Mouse (Mus musculus) neural tube, embryonic 12.5 days (tissue): Measurements from ENCODE around the gene Arid5b. TPM values are rescaled to one million over a fixed set of nuclear protein-coding genes. Genes with fewer than 3 reads are reported as not detected.

Experiments used
- ATAC-seq: fragments of 200-750 bp; cut with Nextera tagmentation; 2 replicates; pipeline ENCODE4 v1.8.0; 2017; ENCODE audit warnings: low read depth, mild to moderate bottlenecking, moderate TSS enrichment, moderate library complexity; ENCODE audit not compliant: low FRiP score
- H3K27ac ChIP-seq: fragments of 300-500 bp; sonication (generic); 2 replicates; pipeline ENCODE4 v1.5.1; 2016
- H3K27me3 ChIP-seq: fragments of 300-500 bp; sonication (generic); replicated peaks from 2 replicates; pipeline ENCODE4 v1.6.1; 2016; ENCODE audit warnings: mild to moderate bottlenecking
- H3K36me3 ChIP-seq: fragments of 300-500 bp; sonication (generic); 2 replicates; pipeline ENCODE4 v1.6.1; 2016; ENCODE audit warnings: mild to moderate bottlenecking
- H3K4me1 ChIP-seq: fragments of 300-500 bp; sonication (generic); 2 replicates; pipeline ENCODE4 v1.6.1; 2016
- H3K4me2 ChIP-seq: fragments of 300-500 bp; sonication (generic); replicated peaks from 2 replicates; pipeline ENCODE4 v1.6.1; 2016; ENCODE audit warnings: mild to moderate bottlenecking
- H3K4me3 ChIP-seq: fragments of 300-500 bp; sonication (generic); 2 replicates; pipeline ENCODE4 v1.5.1; 2016
- H3K9ac ChIP-seq: fragments of 300-500 bp; sonication (generic); 2 replicates; pipeline ENCODE4 v1.6.1; 2016; ENCODE audit warnings: mild to moderate bottlenecking
- H3K9me3 ChIP-seq: fragments of 300-500 bp; sonication (generic); 2 replicates; pipeline ENCODE4 v1.6.1; 2016; ENCODE audit warnings: mild to moderate bottlenecking
- WGBS: fragments of 180-500 bp; shearing (Covaris S2); methylation state at CpG from one replicate; pipeline ENCODE4 v1.1.7; 2016; 5-methylcytosine and 5-hydroxymethylcytosine counted together
- polyA plus RNA-seq: library from polyadenylated mRNA; unstranded; fragments of >200 nt; fragmentation: Nextera tagmentation; extraction: Ambion mirVana; gene quantifications from 2 replicates; pipeline ENCODE4 v1.2.1, GENCODE M21; 2016

Gene Arid5b
- polyA plus RNA-seq, 1 experiment from 2014 or later: 18.3 TPM

GRCm38 (mm10) chr10:68203322-68203721 lies 75.2 kb downstream of the Arid5b start:
- Histone ChIP-seq H3K4me3 (no peak overlapping the region), H3K27ac (no peak overlapping the region), H3K9ac (no peak overlapping the region), H3K9me3 (no peaks in the 10 kb centered on the region), H3K36me3 (peaks cover 4% of the 10 kb centered on the region; the same call in 1 of the 2 replicates), H3K4me1 (peaks cover 8% of the 10 kb centered on the region; the same call in 1 of the 2 replicates), H3K4me2 (no peak overlapping the region), H3K27me3 (no peaks in the 10 kb centered on the region)
- no peak for ATAC-seq
- WGBS: 56% methylated on average over 11 of the region's 11 CpGs

- Histone ChIP-seq H3K36me3 (peaks cover 4% of the 10 kb centered on the region; the same call in 1 of the 2 replicates), H3K4me1 (peaks cover 10% of the 10 kb centered on the region; the same call in 1 of the 2 replicates), H3K27me3 (no peaks in the 10 kb centered on the region), H3K9ac (no peak overlapping the region), H3K4me3 (no peak overlapping the region), H3K4me2 (no peak overlapping the region), H3K9me3 (no peaks in the 10 kb centered on the region), H3K27ac (no peak overlapping the region)
- WGBS: 90% methylated on average over 5 of the region's 5 CpGs
- ATAC-seq: no peak
These were observed 79.1 kb downstream of the Arid5b start for GRCm38 (mm10) chr10:68199440-68199839.

- Histone ChIP-seq H3K4me2 (no peak overlapping the region), H3K4me3 (no peak overlapping the region), H3K4me1 (peaks cover 23% of the 10 kb centered on the region), H3K27me3 (no peaks in the 10 kb centered on the region), H3K36me3 (no peaks in the 10 kb centered on the region), H3K9me3 (no peaks in the 10 kb centered on the region), H3K27ac (no peak overlapping the region), H3K9ac (no peak overlapping the region)
- no peak for ATAC-seq
- WGBS: 82% methylated on average over 9 of the region's 9 CpGs
These were observed 82.2 kb downstream of the Arid5b start for GRCm38 (mm10) chr10:68196324-68196723.

GRCm38 (mm10) chr10:68193561-68193960 lies 85.0 kb downstream of the Arid5b start:
- 51% methylated on average over 3 of the region's 3 CpGs for WGBS
- H3K4me2 ChIP-seq: no peak overlapping the region

GRCm38 (mm10) chr10:68192824-68193255 lies 85.7 kb downstream of the Arid5b start:
- Histone ChIP-seq H3K9ac (no peak overlapping the region), H3K4me3 (no peak overlapping the region), H3K27me3 (no peaks in the 10 kb centered on the region), H3K9me3 (no peaks in the 10 kb centered on the region), H3K27ac (no peak overlapping the region), H3K4me1 (peaks cover 32% of the 10 kb centered on the region), H3K36me3 (no peaks in the 10 kb centered on the region), H3K4me2 (no peak overlapping the region)
- 62% methylated on average over 3 of the region's 3 CpGs for WGBS
- no peak for ATAC-seq

More at GRCm38 (mm10) chr10:68193561-68193960, 85.0 kb downstream of the Arid5b start:
- no peak overlapping the region for H3K9ac ChIP-seq
- H3K9me3 ChIP-seq: no peaks in the 10 kb centered on the region
- ATAC-seq: no peak
- H3K27me3 ChIP-seq: no peaks in the 10 kb centered on the region
- H3K36me3 ChIP-seq: no peaks in the 10 kb centered on the region
- no peak overlapping the region for H3K27ac ChIP-seq
- peaks cover 32% of the 10 kb centered on the region for H3K4me1 ChIP-seq
- H3K4me3 ChIP-seq: no peak overlapping the region

GRCm38 (mm10) chr10:68191691-68192380 lies 86.7 kb downstream of the Arid5b start:
- no peaks in the 10 kb centered on the region for H3K27me3 ChIP-seq
- 45% methylated on average over 13 of the region's 13 CpGs for WGBS
- no peak overlapping the region for H3K9ac ChIP-seq
- peaks cover 32% of the 10 kb centered on the region for H3K4me1 ChIP-seq
- ATAC-seq: no peak
- H3K9me3 ChIP-seq: no peaks in the 10 kb centered on the region
- H3K27ac ChIP-seq: no peak overlapping the region
- no peaks in the 10 kb centered on the region for H3K36me3 ChIP-seq
- peak overlapping the region; percentile 27 for H3K4me2 ChIP-seq
- no peak overlapping the region for H3K4me3 ChIP-seq

- H3K27ac ChIP-seq: no peak overlapping the region
- no peak overlapping the region for H3K4me3 ChIP-seq
- WGBS: 58% methylated on average over 4 of the region's 8 CpGs
- peak; percentile 64; the same call in 1 of the 2 replicates for ATAC-seq
- H3K9me3 ChIP-seq: no peaks in the 10 kb centered on the region
- no peak overlapping the region for H3K9ac ChIP-seq
- no peaks in the 10 kb centered on the region for H3K27me3 ChIP-seq
- peak overlapping the region; percentile 27 for H3K4me2 ChIP-seq
- H3K36me3 ChIP-seq: 0 out of 2 replicates have a peak, but pooled peaks cover 2% of the 10 kb centered on the region
- H3K4me1 ChIP-seq: peaks cover 27% of the 10 kb centered on the region
These were observed 87.4 kb downstream of the Arid5b start for GRCm38 (mm10) chr10:68191146-68191545.

- H3K27ac ChIP-seq: no peak overlapping the region
- H3K4me1 ChIP-seq: peaks cover 25% of the 10 kb centered on the region
- no peak overlapping the region for H3K4me3 ChIP-seq
- 0 out of 2 replicates have a peak, but pooled peaks cover 2% of the 10 kb centered on the region for H3K36me3 ChIP-seq
- H3K9me3 ChIP-seq: no peaks in the 10 kb centered on the region
- H3K9ac ChIP-seq: no peak overlapping the region
- no peak for ATAC-seq
- H3K27me3 ChIP-seq: no peaks in the 10 kb centered on the region
- 83% methylated on average over 3 of the region's 3 CpGs for WGBS
- no peak overlapping the region for H3K4me2 ChIP-seq
These were observed 88.7 kb downstream of the Arid5b start for GRCm38 (mm10) chr10:68189847-68190246.

- Histone ChIP-seq H3K4me2 (no peak overlapping the region), H3K9ac (no peak overlapping the region), H3K4me3 (no peak overlapping the region), H3K36me3 (0 out of 2 replicates have a peak, but pooled peaks cover 2% of the 10 kb centered on the region), H3K27me3 (no peaks in the 10 kb centered on the region), H3K27ac (no peak overlapping the region), H3K9me3 (no peaks in the 10 kb centered on the region), H3K4me1 (no peaks in the 10 kb centered on the region; the same call in 1 of the 2 replicates)
- 91% methylated on average over 7 of the region's 7 CpGs for WGBS
- ATAC-seq: no peak
These were observed 95.4 kb downstream of the Arid5b start for GRCm38 (mm10) chr10:68183096-68183495.

GRCm38 (mm10) chr10:68182266-68182665 lies 96.3 kb downstream of the Arid5b start:
- H3K27ac ChIP-seq: no peak overlapping the region
- H3K9me3 ChIP-seq: no peaks in the 10 kb centered on the region
- ATAC-seq: no peak
- 0 out of 2 replicates have a peak, but pooled peaks cover 2% of the 10 kb centered on the region for H3K36me3 ChIP-seq
- H3K9ac ChIP-seq: no peak overlapping the region
- H3K4me1 ChIP-seq: no peaks in the 10 kb centered on the region; the same call in 1 of the 2 replicates
- no peaks in the 10 kb centered on the region for H3K27me3 ChIP-seq
- no peak overlapping the region for H3K4me3 ChIP-seq
- WGBS: 80% methylated on average over 6 of the region's 6 CpGs
- H3K4me2 ChIP-seq: no peak overlapping the region

GRCm38 (mm10) chr10:68181156-68181555 lies 97.4 kb downstream of the Arid5b start:
- Histone ChIP-seq H3K4me2 (no peak overlapping the region), H3K9me3 (no peaks in the 10 kb centered on the region), H3K4me3 (no peak overlapping the region), H3K36me3 (no peaks in the 10 kb centered on the region), H3K27ac (no peak overlapping the region), H3K9ac (no peak overlapping the region), H3K4me1 (no peaks in the 10 kb centered on the region; the same call in 1 of the 2 replicates), H3K27me3 (no peaks in the 10 kb centered on the region)
- WGBS: 95% methylated on average over 10 of the region's 10 CpGs
- ATAC-seq: no peak

GRCm38 (mm10) chr10:68180721-68181120 lies 97.8 kb downstream of the Arid5b start:
- 93% methylated on average over 7 of the region's 7 CpGs for WGBS
- Histone ChIP-seq H3K9ac (no peak overlapping the region), H3K9me3 (no peaks in the 10 kb centered on the region), H3K4me1 (no peaks in the 10 kb centered on the region; the same call in 1 of the 2 replicates), H3K36me3 (no peaks in the 10 kb centered on the region), H3K27me3 (no peaks in the 10 kb centered on the region), H3K4me3 (no peak overlapping the region), H3K4me2 (no peak overlapping the region), H3K27ac (no peak overlapping the region)
- ATAC-seq: no peak
